Mouse (Mus musculus): ENCODE data around the gene Akap8l. TPM values are rescaled to one million over a fixed set of nuclear protein-coding genes. Genes with fewer than 3 reads are reported as not detected.

Akap8l gene
- polyA plus RNA-seq, 1 experiment, result 33.2 TPM

GRCm38 (mm10) chr17:32358943-32359340 lies 8.5 kb upstream of the Akap8l start:
- 88% methylated on average over 6 of the region's 6 CpGs for whole genome bisulfite sequencing
- DNase-seq (ENCODE audit: low read depth, low spot score), result no peak

GRCm38 (mm10) chr17:32358192-32358942 lies 8.0 kb upstream of the Akap8l start:
- WGBS, result 91% methylated on average over 7 of the region's 7 CpGs

GRCm38 (mm10) chr17:32356766-32357760 lies 6.7 kb upstream of the Akap8l start:
- no peak for DNase-seq (ENCODE audit: low read depth, low spot score)
- WGBS, result 89% methylated on average over 24 of the region's 24 CpGs

More at GRCm38 (mm10) chr17:32358192-32358942, 8.0 kb upstream of the Akap8l start:
- DNase-seq (ENCODE audit: low read depth, low spot score), result no peak

- DNase-seq (ENCODE audit: low read depth, low spot score), result no peak
- WGBS, result 88% methylated on average over 9 of the region's 9 CpGs
Observed at GRCm38 (mm10) chr17:32356281-32356680, 5.9 kb upstream of the Akap8l start.

- DNase-seq (ENCODE audit: low read depth, low spot score), result no peak
- 86% methylated on average over 6 of the region's 6 CpGs for WGBS
Observed at GRCm38 (mm10) chr17:32355031-32355430, 4.6 kb upstream of the Akap8l start.

GRCm38 (mm10) chr17:32354211-32354610 lies 3.8 kb upstream of the Akap8l start:
- DNase-seq (ENCODE audit: low read depth, low spot score), result no peak
- WGBS, result 80% methylated on average over 5 of the region's 5 CpGs

GRCm38 (mm10) chr17:32353696-32354095 lies 3.3 kb upstream of the Akap8l start:
- WGBS, result 61% methylated on average over 4 of the region's 4 CpGs
- DNase-seq (ENCODE audit: low read depth, low spot score), result no peak

GRCm38 (mm10) chr17:32351726-32352125 lies 1.3 kb upstream of the Akap8l start:
- no peak for DNase-seq (ENCODE audit: low read depth, low spot score)

GRCm38 (mm10) chr17:32351269-32351668 lies 862 bp upstream of the Akap8l start:
- no peak for DNase-seq (ENCODE audit: low read depth, low spot score)
- WGBS, result 72% methylated on average over 3 of the region's 3 CpGs

- WGBS, result under 1% methylated on average over 24 of the region's 24 CpGs
- DNase-seq (ENCODE audit: low read depth, low spot score), result no peak
Observed at GRCm38 (mm10) chr17:32349851-32350381, 491 bp downstream of the Akap8l start.

GRCm38 (mm10) chr17:32349037-32349732 lies 1.2 kb downstream of the Akap8l start:
- no peak for DNase-seq (ENCODE audit: low read depth, low spot score)
- 5% methylated on average over 4 of the region's 4 CpGs for WGBS

- DNase-seq (ENCODE audit: low read depth, low spot score), result no peak
- WGBS, result 78% methylated on average over 2 of the region's 2 CpGs
Observed at GRCm38 (mm10) chr17:32348406-32348805, 2.0 kb downstream of the Akap8l start.

GRCm38 (mm10) chr17:32341102-32341501 lies 9.3 kb downstream of the Akap8l start:
- 89% methylated on average over 1 of the region's 1 CpGs for WGBS
- DNase-seq (ENCODE audit: low read depth, low spot score), result no peak

- WGBS, result 23% methylated on average over 1 of the region's 1 CpGs
- DNase-seq (ENCODE audit: low read depth, low spot score), result no peak
Observed at GRCm38 (mm10) chr17:32340110-32340509, 10.3 kb downstream of the Akap8l start.

- DNase-seq (ENCODE audit: low read depth, low spot score), result no peak
- WGBS, result 83% methylated on average over 2 of the region's 2 CpGs
Observed at GRCm38 (mm10) chr17:32335869-32336268, 14.5 kb downstream of the Akap8l start.

- 94% methylated on average over 12 of the region's 12 CpGs for WGBS
- DNase-seq (ENCODE audit: low read depth, low spot score), result no peak
Observed at GRCm38 (mm10) chr17:32334921-32335320, 15.5 kb downstream of the Akap8l start.

- no peak for DNase-seq (ENCODE audit: low read depth, low spot score)
- WGBS, result 85% methylated on average over 31 of the region's 31 CpGs
Observed at GRCm38 (mm10) chr17:32333675-32334303, 16.6 kb downstream of the Akap8l start.

GRCm38 (mm10) chr17:32327501-32327900 lies 22.9 kb downstream of the Akap8l start:
- DNase-seq (ENCODE audit: low read depth, low spot score), result no peak

GRCm38 (mm10) chr17:32322809-32323208 lies 27.6 kb downstream of the Akap8l start:
- WGBS, result 97% methylated on average over 1 of the region's 1 CpGs
- no peak for DNase-seq (ENCODE audit: low read depth, low spot score)

All from large intestine, adult 2 months (tissue).